Mouse (Mus musculus): Measurements from ENCODE around the gene Ube2h. TPM values are rescaled to one million over a fixed set of nuclear protein-coding genes. Genes with fewer than 3 reads are reported as not detected.

Gene Ube2h
- polyA plus RNA-seq, 1 experiment: 94.6 TPM

DNA sequence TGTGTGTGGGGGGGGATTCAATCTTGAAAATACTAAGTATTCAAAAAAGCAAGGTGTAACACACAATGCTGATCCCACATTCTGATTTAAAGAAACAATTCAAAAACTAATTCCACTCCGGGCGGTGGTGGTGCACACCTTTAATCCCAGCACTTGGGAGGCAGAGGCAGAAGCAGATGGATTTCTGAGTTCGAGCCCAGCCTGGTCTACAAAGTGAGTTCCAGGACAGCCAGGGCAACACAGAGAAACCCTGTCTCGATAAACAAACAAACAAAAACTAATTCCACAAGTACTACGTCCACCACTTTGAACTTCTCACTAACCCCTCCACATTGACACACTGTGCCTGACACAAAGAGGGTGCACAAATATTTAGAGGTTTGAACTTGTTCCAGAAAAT, 4.7 kb downstream of the Ube2h start:
- DNase-seq (ENCODE audit: low spot score): no peak

DNA sequence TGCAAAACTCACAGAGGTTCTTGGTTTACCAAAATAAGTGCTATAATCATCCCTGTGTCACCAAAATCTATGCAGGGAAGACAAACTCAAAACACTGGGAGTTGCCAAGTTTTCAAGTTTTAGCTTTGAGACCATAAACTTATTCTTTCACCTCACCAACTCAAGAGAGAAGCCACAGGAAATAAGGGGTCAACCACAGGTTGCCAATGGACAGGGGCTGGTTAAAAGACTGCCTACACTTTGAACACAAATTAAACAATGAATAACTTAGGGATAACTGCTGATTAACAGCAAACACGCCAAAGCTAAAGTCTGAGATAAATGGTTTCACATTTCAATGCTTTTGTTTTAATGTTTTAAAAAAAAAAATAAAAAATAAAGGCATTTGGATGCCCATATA, 5.2 kb downstream of the Ube2h start:
- no peak for DNase-seq (ENCODE audit: low spot score)

DNA sequence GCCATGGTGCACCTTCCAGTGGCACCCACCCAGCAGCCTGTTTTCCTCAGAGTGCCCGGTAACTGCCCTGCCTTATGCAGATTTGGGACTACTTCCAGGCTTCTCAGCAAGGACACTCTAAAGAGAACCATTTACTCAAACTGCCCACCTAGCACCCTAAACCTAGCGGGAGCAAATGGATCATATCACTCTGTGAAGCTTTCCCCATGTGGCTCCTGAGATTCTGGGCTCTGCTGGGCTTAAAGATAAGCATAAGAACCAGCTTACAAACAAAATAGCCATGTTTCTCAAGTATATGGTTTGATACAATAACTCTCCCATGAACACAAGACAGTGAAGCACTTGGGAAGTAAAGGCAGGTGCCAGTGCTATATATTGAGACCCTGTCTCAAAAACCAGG, 11.8 kb downstream of the Ube2h start:
- DNase-seq (ENCODE audit: low spot score): no peak

DNA sequence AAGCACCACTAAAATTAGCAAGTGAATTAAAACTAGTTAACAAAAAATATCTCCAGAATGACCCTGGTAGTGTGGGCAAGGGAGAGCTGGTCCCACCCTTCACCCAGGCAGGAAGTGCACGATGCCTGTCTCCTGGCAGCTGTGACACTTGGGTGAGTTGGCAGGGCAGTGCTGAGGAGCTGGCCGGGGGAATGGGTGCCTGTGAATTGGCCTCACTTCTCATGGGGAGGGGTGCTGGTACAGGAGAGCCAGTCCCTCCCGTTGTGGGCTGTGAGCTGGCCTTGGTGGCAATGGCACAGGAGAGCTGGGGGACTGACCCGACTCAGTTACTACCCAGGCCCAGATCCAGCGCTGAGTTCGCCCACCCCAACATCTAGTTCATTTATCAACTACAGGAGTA, 16.4 kb downstream of the Ube2h start:
- no peak for DNase-seq (ENCODE audit: low spot score)

DNA sequence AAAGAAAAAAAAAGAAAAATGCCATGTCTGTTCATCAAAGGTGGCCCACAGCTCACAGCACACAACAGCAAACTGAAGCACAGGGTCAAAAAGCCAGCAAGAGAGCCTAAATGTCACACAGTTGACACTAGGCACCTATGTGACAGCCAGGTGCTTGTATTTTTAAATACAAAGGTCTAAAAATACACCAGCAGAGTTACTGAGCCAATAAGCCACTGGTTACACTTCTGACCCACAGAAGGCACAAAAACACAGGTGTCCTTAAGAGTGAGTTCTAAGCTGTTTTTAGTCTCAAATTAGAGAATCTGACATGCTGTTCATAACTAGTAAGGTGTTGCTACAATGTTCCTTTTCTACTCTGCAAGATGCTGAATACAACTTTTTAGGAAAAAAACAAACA, 17.7 kb downstream of the Ube2h start:
- DNase-seq (ENCODE audit: low spot score): no peak

DNA sequence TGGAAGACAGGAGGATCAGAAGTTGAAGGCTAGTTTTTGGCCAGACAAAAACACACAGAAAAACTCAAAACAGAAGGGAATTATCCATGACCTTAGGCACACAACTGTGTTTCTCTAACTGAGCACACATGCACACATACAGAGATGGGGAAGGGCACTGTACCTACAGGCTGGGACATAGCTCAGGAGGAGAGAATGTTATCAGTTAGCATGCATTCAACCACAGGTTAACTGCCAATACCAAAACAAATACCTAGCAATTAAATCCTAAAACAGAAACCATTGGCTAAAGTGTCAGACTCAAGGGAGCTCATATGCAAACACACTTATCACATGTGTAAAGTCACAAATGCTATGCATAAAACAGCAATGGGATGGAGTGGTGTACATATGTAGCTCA, 20.2 kb downstream of the Ube2h start:
- DNase-seq (ENCODE audit: low spot score): no peak

DNA sequence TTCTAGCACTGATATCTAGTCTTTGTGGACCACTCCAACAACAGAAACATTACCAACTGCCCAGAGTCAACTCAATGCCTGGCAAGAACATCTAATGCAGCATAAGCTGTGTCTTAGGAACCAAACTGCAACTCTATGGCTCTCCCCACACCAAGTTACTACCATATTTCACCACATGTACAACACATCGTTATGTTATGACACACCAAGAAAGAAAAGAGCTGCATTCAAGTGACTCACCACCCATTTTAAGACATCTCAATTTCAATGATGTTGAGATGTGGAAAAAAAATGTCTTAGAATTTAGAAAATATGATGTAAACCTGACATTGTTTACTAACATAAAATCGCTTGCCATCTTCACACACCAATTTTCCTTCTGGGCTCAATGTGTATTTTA, 22.0 kb downstream of the Ube2h start:
- DNase-seq (ENCODE audit: low spot score): no peak

DNA sequence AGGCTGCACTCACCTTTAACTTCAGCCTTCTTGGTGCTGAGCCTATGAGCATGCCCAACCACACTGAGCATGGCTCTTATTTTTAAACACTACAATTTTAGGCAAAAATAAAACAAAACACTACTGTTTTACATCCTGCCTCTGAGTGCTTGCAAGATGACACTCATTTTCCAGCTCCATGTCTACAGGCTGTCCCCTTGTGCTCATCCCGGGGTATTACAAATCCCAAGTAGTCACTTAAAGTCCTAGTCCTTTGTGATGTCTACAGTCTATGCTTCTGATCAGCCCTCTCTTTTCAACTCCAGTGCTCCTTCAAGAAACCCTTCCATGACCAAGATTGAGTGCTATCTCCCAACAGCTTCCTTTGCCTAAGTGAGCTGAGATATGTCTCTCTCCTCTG, 26.0 kb downstream of the Ube2h start:
- DNase-seq (ENCODE audit: low spot score): no peak

DNA sequence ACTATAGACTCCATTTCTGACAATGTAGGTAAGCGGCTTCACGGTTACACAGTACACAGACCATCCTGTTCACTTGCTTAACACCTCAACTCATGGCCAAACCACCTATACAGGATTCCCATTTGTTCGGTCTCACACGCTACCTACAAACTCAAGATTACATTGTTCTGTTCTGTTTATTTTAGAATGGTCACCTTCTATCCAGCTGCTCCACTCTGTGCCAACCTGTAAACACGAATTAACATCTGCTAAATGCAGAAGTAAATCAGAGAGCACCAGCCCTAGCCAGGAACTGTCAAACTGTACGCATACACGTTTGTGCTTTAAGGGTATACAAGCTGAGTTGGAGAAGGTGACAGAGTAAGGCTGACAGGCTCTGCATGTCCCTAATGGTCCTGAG, 27.5 kb downstream of the Ube2h start:
- no peak for DNase-seq (ENCODE audit: low spot score)

DNA sequence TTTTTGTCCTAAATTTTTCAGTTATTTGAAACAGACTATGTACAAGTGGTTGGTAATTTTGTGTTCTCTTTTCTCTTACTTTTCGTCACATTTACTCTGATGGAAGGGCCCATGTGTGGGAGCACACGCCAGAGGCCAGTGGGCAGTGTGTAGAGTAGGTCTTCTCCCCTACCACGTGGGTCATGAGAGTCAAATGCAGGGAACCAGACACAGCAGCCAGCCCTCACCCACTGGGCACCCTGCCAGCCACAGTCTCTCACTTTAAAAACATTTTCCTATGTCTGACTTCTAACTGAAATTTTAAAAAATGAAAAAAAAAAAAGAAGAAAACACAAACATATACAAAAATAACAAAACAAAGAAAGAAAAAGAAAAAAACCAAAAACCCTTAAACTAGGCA, 28.0 kb downstream of the Ube2h start:
- DNase-seq (ENCODE audit: low spot score): no peak

DNA sequence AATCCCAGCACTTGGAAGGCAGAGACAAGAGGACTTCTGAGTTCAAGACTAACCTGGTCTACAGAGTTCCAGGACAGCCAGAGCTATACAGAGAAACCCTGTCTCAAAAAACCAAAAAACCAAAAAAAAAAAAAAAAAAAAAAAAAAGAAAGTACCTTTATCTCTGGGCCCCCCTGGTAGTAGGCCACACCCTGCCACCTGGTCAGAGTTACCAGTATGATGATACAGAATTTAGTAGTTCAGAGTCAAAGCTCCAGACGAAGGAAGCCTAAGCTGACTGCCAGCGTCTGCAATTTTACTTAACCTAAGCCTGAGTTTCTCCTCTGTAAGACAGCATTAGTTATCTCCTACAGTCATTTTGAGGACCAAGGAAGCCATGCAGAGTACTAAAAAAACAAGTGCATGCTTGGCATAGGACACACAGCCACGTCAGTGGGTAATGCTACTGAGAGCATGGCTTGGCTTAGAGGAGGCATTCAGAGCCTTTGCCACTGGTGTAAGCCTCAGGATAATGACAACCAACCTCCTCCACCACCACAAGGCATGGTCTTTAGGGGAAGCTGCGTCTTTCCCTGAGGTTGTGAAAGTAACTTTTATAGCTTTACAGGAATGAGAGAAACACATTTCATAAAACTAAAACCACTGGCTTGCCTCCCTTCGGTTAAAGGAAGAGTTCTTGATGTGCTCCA, 29.0 kb downstream of the Ube2h start:
- DNase-seq (ENCODE audit: low spot score): no peak

DNA sequence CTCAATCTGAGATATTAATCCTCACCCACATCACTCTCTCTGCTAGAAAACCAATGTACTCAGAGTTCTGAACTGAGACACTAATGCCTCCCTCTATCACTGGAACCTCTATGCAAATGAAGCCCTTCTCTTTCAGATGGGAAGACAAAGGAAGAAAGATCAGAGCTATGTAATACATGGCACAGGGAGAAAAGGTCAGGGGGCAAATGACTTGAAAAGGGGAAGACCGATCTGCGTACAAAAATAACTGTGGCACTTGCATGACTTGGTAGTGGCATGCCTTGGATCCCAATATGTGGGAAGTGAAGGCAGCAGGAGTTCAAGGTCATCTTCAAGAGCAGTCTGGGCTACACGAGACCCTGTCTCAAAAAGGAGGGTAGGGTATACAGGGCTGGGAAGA, 31.4 kb downstream of the Ube2h start:
- DNase-seq (ENCODE audit: low spot score): no peak

DNA sequence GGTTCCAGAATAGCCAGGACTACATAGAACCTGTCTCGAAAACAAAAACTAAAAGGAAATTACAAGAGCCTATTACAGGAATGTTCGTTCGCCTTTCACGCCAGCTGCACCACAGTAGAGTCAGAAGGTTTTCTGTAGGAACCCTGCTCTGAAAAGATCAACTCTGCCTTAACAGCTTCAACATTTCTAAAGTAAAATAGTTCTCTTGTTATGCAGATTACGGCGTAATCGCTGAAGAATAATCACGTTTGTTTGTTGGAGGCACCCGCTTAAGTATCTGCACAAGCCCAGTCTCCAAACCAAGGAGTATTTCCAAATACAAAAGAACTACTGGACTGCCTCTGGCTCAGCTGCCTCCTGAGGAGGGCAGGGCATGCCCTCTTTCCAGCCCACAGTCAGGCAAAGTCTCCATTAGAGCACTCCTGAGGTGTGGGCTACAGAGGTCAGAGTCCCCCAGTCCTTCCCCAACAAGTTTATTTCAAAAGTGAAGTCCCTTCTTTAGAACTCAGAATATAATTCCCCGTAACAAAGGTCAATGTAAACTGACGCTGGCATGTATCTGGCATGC, 31.9 kb downstream of the Ube2h start:
- no peak for DNase-seq (ENCODE audit: low spot score)

DNA sequence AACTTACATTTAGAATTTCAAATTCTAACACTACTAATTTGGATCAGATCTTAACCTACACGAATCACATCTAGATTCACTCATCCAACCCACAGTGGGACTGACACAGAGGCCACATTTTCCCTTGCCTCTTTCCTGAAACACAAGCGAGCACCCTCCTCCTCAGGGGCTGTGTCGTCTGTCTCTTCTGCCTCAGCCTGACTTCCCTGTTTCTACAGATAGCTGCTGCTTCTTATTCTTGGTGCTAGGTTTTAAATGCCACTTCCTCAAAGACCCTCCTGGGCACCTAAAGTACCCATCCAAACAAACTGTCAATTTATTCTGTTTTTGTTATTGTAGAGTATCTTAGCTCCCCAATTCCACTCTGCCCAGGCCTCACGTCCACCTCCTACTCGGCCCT, 34.5 kb downstream of the Ube2h start:
- no peak for DNase-seq (ENCODE audit: low spot score)

DNA sequence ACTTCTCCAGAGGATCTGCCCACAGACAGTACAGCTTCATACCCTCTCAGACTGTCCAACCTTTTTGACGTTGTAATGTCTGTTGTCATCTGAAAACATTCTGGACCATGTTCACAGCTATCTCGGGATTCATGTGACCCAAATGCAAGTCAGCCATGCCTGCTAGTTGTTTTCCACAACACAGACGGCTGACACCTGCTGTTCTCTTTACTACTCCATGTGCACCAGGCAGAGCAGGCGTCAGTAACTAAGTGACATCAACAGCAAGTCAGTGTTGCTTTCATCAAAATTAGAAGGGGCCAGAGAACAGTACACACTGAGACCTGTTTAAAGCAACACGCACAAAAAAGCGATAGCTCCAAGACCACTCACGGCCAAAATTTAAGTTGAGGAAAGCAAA, 36.9 kb downstream of the Ube2h start:
- DNase-seq (ENCODE audit: low spot score): no peak

DNA sequence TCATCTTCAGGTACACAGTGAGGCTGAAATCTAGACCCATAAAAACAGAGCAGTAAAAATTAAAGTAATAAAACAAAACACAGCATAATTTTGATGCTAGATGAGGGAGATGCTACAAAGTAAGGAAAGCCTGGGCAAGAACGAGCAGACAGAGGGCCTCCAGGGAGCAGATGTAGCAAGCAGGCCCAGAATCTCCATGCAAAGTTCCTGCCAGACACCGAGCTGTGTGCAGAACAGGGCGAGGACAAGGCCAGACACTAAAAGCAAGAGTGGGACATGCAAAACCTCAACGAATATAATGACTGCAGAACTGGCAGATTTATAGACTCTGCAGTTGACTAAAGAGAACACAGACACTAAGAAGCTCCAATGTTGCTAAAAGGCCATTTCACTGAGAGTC, 38.9 kb downstream of the Ube2h start:
- DNase-seq (ENCODE audit: low spot score): no peak

DNA sequence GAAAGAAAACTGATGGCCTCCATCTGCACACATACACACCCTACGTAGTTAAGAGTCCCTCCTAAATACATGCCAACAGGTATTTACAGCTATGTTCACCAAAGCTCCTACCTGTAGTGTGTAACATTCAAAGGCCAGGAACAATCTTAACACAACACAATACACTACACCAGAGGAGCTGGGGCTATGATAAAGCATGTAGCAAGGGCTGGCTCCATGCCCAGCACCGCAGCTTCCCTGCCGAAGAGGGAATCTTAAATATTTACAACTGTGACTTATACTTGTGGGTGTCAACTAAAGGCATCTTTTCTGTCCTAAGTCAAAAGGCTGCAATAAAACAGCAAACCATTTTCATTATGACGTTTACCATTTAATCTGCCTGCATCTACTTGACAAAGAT, 41.3 kb downstream of the Ube2h start:
- DNase-seq (ENCODE audit: low spot score): no peak

DNA sequence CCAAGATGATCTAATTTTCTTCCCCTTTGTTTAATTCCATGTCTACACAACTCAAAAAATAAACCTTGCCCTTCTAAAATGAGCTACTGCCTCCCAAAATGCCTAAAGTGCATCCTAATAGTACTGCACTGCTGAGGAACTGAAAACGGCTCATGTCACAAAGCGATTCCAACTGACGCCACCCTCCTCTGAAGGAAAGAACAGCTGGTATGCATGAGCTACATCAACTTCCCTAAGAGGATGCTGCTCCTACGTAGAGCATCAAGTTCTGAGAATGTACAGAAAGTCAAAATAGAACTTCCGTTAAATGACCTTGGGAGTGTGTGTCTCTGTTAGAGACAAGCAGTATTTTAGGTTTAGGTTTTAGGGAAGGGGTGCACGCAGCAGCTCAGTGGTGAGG, 45.1 kb downstream of the Ube2h start:
- DNase-seq (ENCODE audit: low spot score): no peak

DNA sequence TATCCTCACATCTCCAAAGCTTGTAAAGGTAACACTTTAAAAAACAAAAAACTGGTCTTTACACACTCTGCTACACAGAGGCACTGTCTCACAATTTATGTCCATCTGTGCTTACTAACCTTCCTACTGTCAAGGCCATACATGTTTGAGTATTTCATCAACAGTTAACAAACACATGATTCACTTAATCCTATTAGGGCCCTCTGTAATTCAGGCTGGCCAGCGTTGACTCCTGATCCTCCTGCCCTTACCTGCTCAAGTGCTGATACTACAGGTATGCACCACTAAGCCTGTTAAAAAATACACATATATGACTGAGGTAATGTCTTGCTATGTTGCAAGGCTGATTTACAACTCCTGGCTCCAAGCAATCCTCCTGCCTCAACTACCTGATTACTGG, 46.4 kb downstream of the Ube2h start:
- DNase-seq (ENCODE audit: low spot score): no peak

DNA sequence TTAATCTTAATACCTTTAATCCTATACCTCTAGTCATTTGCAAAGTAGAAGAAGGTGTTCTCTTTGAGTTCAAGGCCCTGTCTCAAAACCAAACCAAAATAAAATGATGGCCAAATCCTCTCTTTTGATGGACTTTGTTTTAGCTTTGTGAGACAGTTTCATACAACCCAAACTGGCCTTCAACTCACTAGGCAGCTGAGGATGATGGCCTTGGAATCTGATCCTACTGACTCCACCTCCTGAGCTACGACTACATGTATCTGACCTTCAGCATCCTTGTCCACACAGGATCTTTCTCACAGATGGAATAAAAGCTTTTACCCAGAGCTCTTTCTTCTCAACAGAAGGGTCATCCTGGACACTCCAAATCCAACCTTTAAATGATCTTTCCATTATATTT, 48.5 kb downstream of the Ube2h start:
- DNase-seq (ENCODE audit: low spot score): no peak

DNA sequence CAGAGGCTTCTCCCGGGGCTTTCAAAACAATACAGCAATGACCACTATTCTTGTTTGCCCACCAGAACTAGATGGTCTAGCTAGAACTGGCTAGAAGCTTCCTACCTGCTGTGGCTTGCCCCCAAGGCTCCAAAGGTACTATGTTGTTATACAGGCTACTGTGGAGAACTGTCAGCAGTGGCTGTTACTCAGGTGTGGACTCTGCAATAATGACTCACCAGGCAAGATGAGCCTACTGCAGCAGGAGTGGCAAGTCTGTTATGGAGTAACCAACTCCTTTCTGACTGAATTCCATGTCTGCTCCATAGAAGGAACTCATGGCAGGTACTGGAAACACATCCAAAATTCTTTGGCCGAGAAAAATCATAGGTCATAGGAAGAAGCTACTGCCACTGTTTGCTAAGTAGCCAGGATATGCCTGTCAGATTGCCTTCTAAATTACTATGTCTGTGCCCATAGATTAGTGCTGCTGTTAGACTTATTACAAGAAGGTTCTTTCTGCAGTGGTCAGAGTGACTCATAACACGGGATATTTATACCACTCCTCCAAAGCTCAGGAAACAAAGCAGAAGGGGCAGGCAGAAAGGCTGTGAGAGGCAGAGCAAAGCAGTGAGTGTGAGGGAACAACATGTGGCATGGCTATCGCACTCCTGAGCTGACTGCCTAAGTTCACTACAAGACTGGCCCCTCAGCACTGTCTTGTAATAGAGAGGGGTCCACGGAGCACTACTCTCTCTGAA, 51.9 kb downstream of the Ube2h start:
- no peak for DNase-seq (ENCODE audit: low spot score)

DNA sequence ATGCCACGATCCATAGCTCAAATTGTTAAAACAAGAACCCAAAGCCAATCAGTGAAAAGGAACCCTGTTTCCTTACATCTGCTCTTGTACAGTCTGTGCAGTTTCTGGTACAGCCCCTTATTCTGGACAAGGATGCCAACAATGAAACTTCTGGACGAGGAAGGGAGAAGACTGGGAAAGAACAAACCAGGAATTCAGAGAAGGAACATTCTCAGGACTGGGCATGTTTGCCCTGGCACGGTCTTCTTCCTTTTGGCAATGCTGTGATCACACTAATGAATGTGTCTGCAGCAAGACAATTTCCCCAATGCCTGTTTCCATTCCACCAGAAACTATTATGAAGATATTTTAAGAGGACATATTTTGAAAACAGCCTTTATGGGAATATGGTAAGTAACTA, 55.6 kb downstream of the Ube2h start:
- no peak for DNase-seq (ENCODE audit: low spot score)

DNA sequence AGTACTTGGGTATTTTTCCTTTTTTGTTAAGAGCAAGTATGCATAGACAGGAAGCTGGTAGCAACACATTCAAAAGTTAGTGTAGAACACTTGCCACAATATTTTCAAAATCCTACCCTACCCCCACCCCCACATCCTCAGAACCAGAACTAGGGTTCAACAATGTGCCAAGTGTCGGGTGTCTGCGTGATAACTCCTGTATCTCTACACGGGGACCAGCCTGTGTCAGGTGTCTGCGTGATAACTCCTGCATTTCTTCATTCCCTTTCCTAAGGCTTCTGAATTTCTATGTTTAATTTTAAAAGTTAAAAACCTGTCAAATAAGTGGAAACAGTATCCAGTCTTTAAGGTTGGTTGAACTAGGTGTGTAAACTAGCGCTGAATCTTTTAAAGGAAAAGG, 58.4 kb downstream of the Ube2h start:
- no peak for DNase-seq (ENCODE audit: low spot score)

DNA sequence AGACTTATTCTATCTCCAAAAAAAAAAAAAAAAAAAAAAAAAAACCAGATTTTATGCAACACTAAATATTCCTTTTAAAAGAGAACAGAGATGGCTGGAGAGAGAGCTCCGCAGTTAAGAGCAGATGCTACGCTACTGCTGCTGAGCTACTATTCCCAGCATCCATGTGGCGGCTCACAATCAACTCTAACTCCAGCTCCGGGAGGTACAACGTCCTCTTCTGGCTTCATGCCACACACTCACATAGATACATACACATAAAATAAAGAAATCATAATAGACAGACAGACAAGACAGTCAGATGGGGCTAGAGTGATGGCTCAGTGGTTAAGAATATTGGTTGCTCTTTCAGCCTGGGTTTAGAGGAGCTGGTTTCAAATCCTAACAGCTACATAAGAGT, 58.9 kb downstream of the Ube2h start:
- DNase-seq (ENCODE audit: low spot score): no peak
